Mouse (Mus musculus) Patski (cell line): ENCODE data around the gene Hist4h4. TPM values are rescaled to one million over a fixed set of nuclear protein-coding genes. Genes with fewer than 3 reads are reported as not detected.

Experiments used
- ATAC-seq: fragments of 100-300 bp; one replicate; pipeline ENCODE4 v1.8.0; 2021
- CTCF ChIA-PET: fragments of 350-600 bp; sonication (Branson Sonifier 250); formaldehyde crosslinking; loops from one replicate; lab custom pipeline; 2022; ENCODE audit warnings: inconsistent platforms; lab: Charles Lee
- POLR2A ChIA-PET: fragments of 350-600 bp; sonication (Branson Sonifier 250); formaldehyde crosslinking; loops from one replicate; lab custom pipeline; 2022; ENCODE audit warnings: antibody characterized with exemption, inconsistent platforms; lab: Charles Lee
- DNase-seq: peaks from one replicate; pipeline ENCODE4 v3.0.0-alpha.2; 2011; ENCODE audit warnings: low read depth, low spot score
- H3K27me3 ChIP-seq: fragments of 371-371 bp; one replicate; pipeline ENCODE4 v1.5.1; 2021
- CTCF ChIP-seq: fragments of 100-300 bp; IDR thresholded peaks from one replicate; pipeline ENCODE4 v1.5.1; 2021
- in situ Hi-C: fragments of 300-500 bp; cut with MboI; formaldehyde crosslinking; loops from 3 replicates; pipeline ENCODE4 v1.11.1; 2018; ENCODE audit warnings: low pct_unique_long_range_greater_than_20kb, mixed read lengths
- polyA plus RNA-seq: library from polyadenylated mRNA; unstranded; gene quantifications from one replicate; pipeline ENCODE4 v1.2.3, GENCODE M21; 2021

The Hist4h4 gene
- polyA plus RNA-seq, result 0.05 TPM

GRCm38 (mm10) chr6:136803739-136804633 is at the start of gene Hist4h4:
Gene Hist4h4 (minus strand): TSS chr6:136804415.
- peak; percentile 73 for ATAC-seq
- TF ChIP-seq CTCF, result no peak
- POLR2A ChIA-PET, result interaction anchor here (0.6 to 3.0 kb wide), 14 partner anchors 24 to 807 kb away, joined by 3 to 18 read pairs (median 4); partner anchors contain the start of genes BC049715, Smco3 and Wbp11
- CTCF ChIA-PET, result interaction anchor here (0.7 to 2.1 kb wide), 7 partner anchors 28 to 381 kb away, joined by 3 to 6 read pairs (median 4); no protein-coding TSS in a partner anchor
- in situ Hi-C loops, result loop anchor here (10.0 to 25.0 kb wide), 3 partner anchors 933 to 1879 kb away; partner anchors contain the start of genes Cdkn1b, Gprc5a and Strap
- DNase-seq, result peak; percentile 95
- no peaks in the 10 kb centered on the region for H3K27me3 ChIP-seq

GRCm38 (mm10) chr6:136852762-136853161 is 48.5 kb upstream of the Hist4h4 start:
- POLR2A ChIA-PET, result interaction anchor here (0.7 to 1.0 kb wide), 2 partner anchors 48 to 49 kb away, joined by 4 read pairs; partner anchors contain the start of gene Hist4h4
- in situ Hi-C loops, result loop anchor here (10.0 kb wide), 1 partner anchor 322 kb away; the partner anchor contains the start of gene Rerg
- ATAC-seq, result no peak
- DNase-seq, result no peak
- no peaks in the 10 kb centered on the region for H3K27me3 ChIP-seq
- TF ChIP-seq CTCF, result no peak
- CTCF ChIA-PET, result interaction anchor here (0.7 to 1.4 kb wide), 4 partner anchors 11 to 128 kb away, joined by 3 to 8 read pairs (median 4); no protein-coding TSS in a partner anchor

- ChIA-PET CTCF (interaction anchor here (1.4 kb wide), 2 partner anchors 10 to 128 kb away, joined by 4 to 8 read pairs; no protein-coding TSS in a partner anchor), POLR2A (no interaction called here)
- in situ Hi-C loops, result loop anchor here (10.0 kb wide), 1 partner anchor 322 kb away; the partner anchor contains the start of gene Rerg
- no peaks in the 10 kb centered on the region for H3K27me3 ChIP-seq
- ATAC-seq, result no peak
- TF ChIP-seq CTCF, result no peak
- DNase-seq, result no peak
Observed at GRCm38 (mm10) chr6:136852348-136852747, 48.1 kb upstream of the Hist4h4 start.

- ATAC-seq, result no peak
- POLR2A ChIA-PET, result no interaction called here
- CTCF ChIA-PET, result no interaction called here
Observed at GRCm38 (mm10) chr6:136850267-136850666, 46.1 kb upstream of the Hist4h4 start.

DNA sequence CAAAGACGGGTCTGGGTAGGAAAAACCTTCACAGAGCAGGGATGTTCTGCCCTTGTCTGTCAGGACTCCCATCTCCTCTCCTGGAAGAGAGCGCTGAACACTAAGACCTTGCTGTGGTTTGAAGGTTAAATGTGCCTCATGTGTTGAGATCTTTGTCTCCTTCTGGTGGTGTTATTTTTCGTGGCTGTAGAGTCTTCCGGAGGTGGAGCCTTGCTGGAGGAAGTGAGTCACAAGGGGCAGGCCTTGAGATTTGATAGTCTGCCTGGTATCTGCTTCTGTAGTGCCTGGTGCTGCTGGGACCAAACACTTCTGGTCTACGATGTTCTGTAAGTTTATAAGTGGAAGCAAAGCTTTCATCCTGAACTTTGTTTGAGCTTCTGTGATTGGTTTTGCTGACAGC is 44.8 kb upstream of the Hist4h4 start:
- in situ Hi-C loops, result no loop called here
- ATAC-seq (no peak), DNase-seq (no peak)
- no peak for TF ChIP-seq CTCF
- ChIA-PET POLR2A (no interaction called here), CTCF (interaction anchor here (0.6 kb wide), 1 partner anchor 298 kb away, joined by 4 read pairs; no protein-coding TSS in a partner anchor)
- no peaks in the 10 kb centered on the region for H3K27me3 ChIP-seq

More at GRCm38 (mm10) chr6:136850267-136850666, 46.1 kb upstream of the Hist4h4 start:
- in situ Hi-C loops, result loop anchor here (10.0 kb wide), 1 partner anchor 325 kb away; the partner anchor contains the start of gene Rerg
- no peak for DNase-seq
- no peaks in the 10 kb centered on the region for H3K27me3 ChIP-seq
- TF ChIP-seq CTCF, result no peak

DNA sequence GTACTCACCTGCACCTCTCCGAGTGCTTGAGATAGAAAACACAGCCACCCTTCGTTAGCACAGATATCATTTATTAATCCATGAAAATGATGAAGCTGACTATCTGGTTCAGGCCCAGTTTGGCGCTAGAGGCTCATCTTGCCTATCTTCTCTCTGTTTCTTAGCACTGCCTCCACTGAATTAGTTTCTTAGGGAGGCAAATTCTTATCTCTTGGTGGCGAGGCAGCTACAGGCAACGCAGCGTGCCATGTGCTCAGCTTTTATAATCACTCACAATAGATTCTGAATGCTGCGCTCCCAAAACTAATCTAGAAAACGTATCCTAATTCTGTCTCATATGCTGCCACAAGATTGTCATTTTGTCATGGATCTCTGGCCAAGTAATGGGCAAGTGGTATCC is 44.2 kb upstream of the Hist4h4 start:
- CTCF ChIA-PET, result no interaction called here
- DNase-seq, result no peak
- ATAC-seq, result no peak
- no peak for TF ChIP-seq CTCF
- POLR2A ChIA-PET, result no interaction called here
- in situ Hi-C loops, result no loop called here
- H3K27me3 ChIP-seq, result no peaks in the 10 kb centered on the region

GRCm38 (mm10) chr6:136847790-136848189 is 43.6 kb upstream of the Hist4h4 start:
- TF ChIP-seq CTCF, result peak; percentile 42
- no peak for DNase-seq
- in situ Hi-C loops, result no loop called here
- ChIA-PET CTCF (interaction anchor here (1.5 kb wide), 1 partner anchor 122 kb away, joined by 6 read pairs; no protein-coding TSS in a partner anchor), POLR2A (no interaction called here)
- no peaks in the 10 kb centered on the region for H3K27me3 ChIP-seq
- no peak for ATAC-seq

- TF ChIP-seq CTCF, result no peak
- in situ Hi-C loops, result no loop called here
- no peak for DNase-seq
- CTCF ChIA-PET, result interaction anchor here (1.5 kb wide), 1 partner anchor 122 kb away, joined by 6 read pairs; no protein-coding TSS in a partner anchor
- POLR2A ChIA-PET, result no interaction called here
- ATAC-seq, result no peak
- no peaks in the 10 kb centered on the region for H3K27me3 ChIP-seq
Observed at GRCm38 (mm10) chr6:136847267-136847666, 43.1 kb upstream of the Hist4h4 start.

GRCm38 (mm10) chr6:136845706-136846480 is 41.7 kb upstream of the Hist4h4 start:
- no peaks in the 10 kb centered on the region for H3K27me3 ChIP-seq
- no peak for ATAC-seq

DNA sequence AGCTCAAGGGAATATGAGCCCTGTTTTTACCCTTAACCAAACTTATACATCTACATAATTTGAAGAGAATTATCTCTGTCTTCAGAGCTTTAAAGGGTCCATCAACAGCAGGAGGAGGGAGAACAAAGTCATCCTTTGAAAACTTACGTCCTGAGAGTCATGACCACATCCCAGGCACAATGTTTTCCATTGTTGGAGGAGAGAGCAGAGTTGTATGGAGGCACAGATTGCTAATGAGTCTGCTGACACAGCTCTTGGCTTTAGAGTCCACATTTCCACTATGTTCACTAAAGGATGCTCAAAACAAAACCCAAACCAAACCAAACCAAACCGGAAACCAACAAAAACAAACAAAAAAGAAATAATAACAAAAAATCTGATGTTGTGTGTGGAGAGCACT is 40.7 kb upstream of the Hist4h4 start:
- ATAC-seq (no peak), DNase-seq (no peak)
- H3K27me3 ChIP-seq, result no peaks in the 10 kb centered on the region
- POLR2A ChIA-PET, result no interaction called here
- CTCF ChIA-PET, result interaction anchor here (0.7 kb wide), 1 partner anchor 16 kb away, joined by 3 read pairs; no protein-coding TSS in a partner anchor
- in situ Hi-C loops, result no loop called here
- no peak for TF ChIP-seq CTCF

More at GRCm38 (mm10) chr6:136845706-136846480, 41.7 kb upstream of the Hist4h4 start:
- POLR2A ChIA-PET, result no interaction called here
- in situ Hi-C loops, result no loop called here
- CTCF ChIA-PET, result no interaction called here
- TF ChIP-seq CTCF, result no peak
- no peak for DNase-seq
